Mouse (Mus musculus) testis, adult 10 weeks (tissue): ENCODE results near the gene Matn4. TPM values are rescaled to one million over a fixed set of nuclear protein-coding genes. Genes with fewer than 3 reads are reported as not detected.

ENCODE experiments used
- polyA plus RNA-seq: library from polyadenylated mRNA; stranded (reverse); fragments of 350-450 nt; fragmentation: Illumina TruSeq; extraction: RNeasy Lipid Tissue Mini Kit (QIAGEN cat#74804); gene quantifications from one replicate; pipeline ENCODE4 v1.2.3, GENCODE M21; 2014; ENCODE audit warnings: low read depth, low replicate concordance

Matn4 gene
- not detected for polyA plus RNA-seq

DNA sequence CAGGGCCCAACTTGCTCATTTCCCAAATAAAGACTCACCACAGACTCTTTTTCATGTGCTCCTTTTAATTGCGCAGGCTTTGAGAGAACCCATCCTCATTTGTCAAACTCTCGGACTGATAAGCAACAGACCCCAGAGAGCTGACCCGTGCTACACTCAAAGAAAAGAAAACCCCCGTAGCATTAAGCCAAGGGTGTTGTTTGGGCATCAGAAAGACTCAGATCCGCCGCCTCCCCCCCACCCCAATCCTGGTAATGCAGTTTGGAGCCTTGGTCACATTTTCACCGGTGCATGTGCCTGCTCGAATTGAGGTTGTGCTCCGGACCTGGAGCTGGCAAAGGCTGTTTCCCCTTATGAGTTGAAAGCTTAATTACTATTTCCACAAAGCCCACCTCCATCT, at the start of gene Matn4:
Gene Matn4 (minus strand): TSS at position 101 of the 400 bp plus-strand sequence.

DNA sequence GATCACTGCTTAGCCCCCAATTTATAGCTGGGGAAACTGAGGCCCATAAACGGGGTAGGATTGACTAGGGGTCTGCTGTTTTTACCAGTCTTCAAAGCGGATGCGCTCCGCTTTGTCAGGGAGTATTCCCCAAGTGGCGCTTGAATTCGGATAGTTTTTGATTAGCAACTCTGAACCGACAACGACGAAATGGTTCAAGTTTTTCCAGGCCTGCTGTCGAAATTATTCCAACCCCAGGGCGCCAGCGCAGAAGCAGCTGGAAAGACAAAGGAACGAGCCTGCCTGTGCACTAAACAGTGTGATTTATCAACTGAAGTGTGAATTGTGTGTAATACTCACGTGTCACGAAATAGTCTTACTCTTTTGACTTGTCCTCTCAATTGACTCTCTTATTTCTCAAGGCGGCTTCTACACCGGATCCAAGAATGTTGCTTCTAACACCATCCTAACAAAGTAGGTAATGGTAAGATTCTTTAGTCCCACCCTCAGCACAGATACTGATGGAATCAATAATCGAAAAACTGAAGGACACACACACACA, 38.6 kb upstream of the Matn4 start, which contains the start of gene Sdc4:
Gene Sdc4 (minus strand): TSS at position 428 of the 541 bp plus-strand sequence.

GRCm38 (mm10) chr2:164402906-164403305, 2.1 kb downstream of the Matn4 start, which contains the start of gene Rbpjl:
Gene Rbpjl, plus strand, starts transcription at chr2:164403141.

GRCm38 (mm10) chr2:164389020-164389419, 15.9 kb downstream of the Matn4 start, which contains the start of gene Slpi:
Gene Slpi, minus strand, starts transcription at chr2:164389095.

Other genes starting within 250 kb of the Matn4 start
- 0.07 TPM for gene Kcns1, start 234.0 kb downstream of the Matn4 start, polyA plus RNA-seq
- not detected for gene Wfdc5, start 222.4 kb downstream of the Matn4 start, polyA plus RNA-seq
- not detected for gene Wfdc12, start 214.6 kb downstream of the Matn4 start, polyA plus RNA-seq
- gene Wfdc15a, start 205.0 kb downstream of the Matn4 start, polyA plus RNA-seq, result 104 TPM
- 0.62 TPM for gene Wfdc15b, start 183.5 kb downstream of the Matn4 start, polyA plus RNA-seq
- gene Svs2, start 166.7 kb downstream of the Matn4 start, polyA plus RNA-seq, result not detected
- 0.50 TPM for gene Svs3b, start 148.5 kb downstream of the Matn4 start, polyA plus RNA-seq
- gene Svs4, start 126.7 kb downstream of the Matn4 start, polyA plus RNA-seq, result 1.5 TPM
- gene Svs3a, start 115.9 kb downstream of the Matn4 start, polyA plus RNA-seq, result not detected
- 3.8 TPM for gene Svs6, start 88.4 kb downstream of the Matn4 start, polyA plus RNA-seq
- gene Svs5, start 72.4 kb downstream of the Matn4 start, polyA plus RNA-seq, result 8.0 TPM
- 0.27 TPM for gene Slpi, start 16.1 kb downstream of the Matn4 start, polyA plus RNA-seq
- gene Rbpjl, start 2.0 kb downstream of the Matn4 start, polyA plus RNA-seq, result not detected
- gene Sdc4, start 38.7 kb upstream of the Matn4 start, polyA plus RNA-seq, result 23.5 TPM
- 6.3 TPM for gene Sys1, start 51.8 kb upstream of the Matn4 start, polyA plus RNA-seq
- not detected for gene Gm20458, start 55.8 kb upstream of the Matn4 start, polyA plus RNA-seq
- 308 TPM for gene Trp53tg5, start 68.6 kb upstream of the Matn4 start, polyA plus RNA-seq
- gene Dbndd2, start 80.9 kb upstream of the Matn4 start, polyA plus RNA-seq, result 0.98 TPM
- gene Pigt, start 92.4 kb upstream of the Matn4 start, polyA plus RNA-seq, result 8.8 TPM
- gene Wfdc2, start 157.3 kb upstream of the Matn4 start, polyA plus RNA-seq, result not detected
- not detected for gene Spint3, start 168.3 kb upstream of the Matn4 start, polyA plus RNA-seq
- 17.8 TPM for gene Wfdc6a, start 180.3 kb upstream of the Matn4 start, polyA plus RNA-seq
- gene Eppin, start 188.4 kb upstream of the Matn4 start, polyA plus RNA-seq, result 83.7 TPM
- 2.2 TPM for gene Wfdc6b, start 208.4 kb upstream of the Matn4 start, polyA plus RNA-seq
- 1.6 TPM for gene Wfdc8, start 208.5 kb upstream of the Matn4 start, polyA plus RNA-seq
- 2.0 TPM for gene Wfdc16, start 233.6 kb upstream of the Matn4 start, polyA plus RNA-seq